Mouse (Mus musculus) T-helper 2 cell (primary cell): ENCODE data around the gene Cpne5.

Experiments
- in situ Hi-C: fragments of 300-600 bp; cut with MboI, MseI; formaldehyde crosslinking; loops from one replicate; pipeline ENCODE4 v1.15.1; 2025; ENCODE audit warnings: high pct_unique_total_duplicates

Cpne5 gene

GRCm38 (mm10) chr17:29213381-29214192, 24.4 kb downstream of the Cpne5 start:
- in situ Hi-C loops: no loop called here

GRCm38 (mm10) chr17:29211836-29212235, 26.1 kb downstream of the Cpne5 start:
- in situ Hi-C loops: no loop called here

GRCm38 (mm10) chr17:29210037-29210436, 27.9 kb downstream of the Cpne5 start:
- in situ Hi-C loops: no loop called here

GRCm38 (mm10) chr17:29206052-29206451, 31.9 kb downstream of the Cpne5 start:
- in situ Hi-C loops: no loop called here

GRCm38 (mm10) chr17:29202604-29203003, 35.4 kb downstream of the Cpne5 start:
- in situ Hi-C loops: no loop called here

GRCm38 (mm10) chr17:29199821-29200220, 38.1 kb downstream of the Cpne5 start:
- in situ Hi-C loops: no loop called here

- in situ Hi-C loops: no loop called here
Measured at GRCm38 (mm10) chr17:29199151-29199800, 38.7 kb downstream of the Cpne5 start.

- in situ Hi-C loops: no loop called here
Measured at GRCm38 (mm10) chr17:29195579-29195978, 42.4 kb downstream of the Cpne5 start.

GRCm38 (mm10) chr17:29188989-29189388, 49.0 kb downstream of the Cpne5 start:
- in situ Hi-C loops: no loop called here

GRCm38 (mm10) chr17:29186989-29187859, 50.7 kb downstream of the Cpne5 start:
- in situ Hi-C loops: no loop called here

GRCm38 (mm10) chr17:29185376-29186046, 52.5 kb downstream of the Cpne5 start:
- in situ Hi-C loops: no loop called here

- in situ Hi-C loops: no loop called here
Measured at GRCm38 (mm10) chr17:29183162-29183561, 54.8 kb downstream of the Cpne5 start.

GRCm38 (mm10) chr17:29181751-29182150, 56.2 kb downstream of the Cpne5 start:
- in situ Hi-C loops: no loop called here

GRCm38 (mm10) chr17:29180406-29181127, 57.4 kb downstream of the Cpne5 start:
- in situ Hi-C loops: no loop called here

GRCm38 (mm10) chr17:29179917-29180316, 58.0 kb downstream of the Cpne5 start:
- in situ Hi-C loops: loop anchor here (5.0 kb wide), 1 partner anchor 62 kb away; no protein-coding TSS in a partner anchor

- in situ Hi-C loops: loop anchor here (5.0 kb wide), 1 partner anchor 64 kb away; no protein-coding TSS in a partner anchor
Measured at GRCm38 (mm10) chr17:29178503-29179059, 59.4 kb downstream of the Cpne5 start.

GRCm38 (mm10) chr17:29176391-29177267, 61.3 kb downstream of the Cpne5 start:
- in situ Hi-C loops: loop anchor here (5.0 kb wide), 1 partner anchor 66 kb away; no protein-coding TSS in a partner anchor

- in situ Hi-C loops: loop anchor here (5.0 kb wide), 1 partner anchor 67 kb away; no protein-coding TSS in a partner anchor
Measured at GRCm38 (mm10) chr17:29175693-29176092, 62.3 kb downstream of the Cpne5 start.

GRCm38 (mm10) chr17:29173165-29173564, 64.8 kb downstream of the Cpne5 start:
- in situ Hi-C loops: loop anchor here (5.0 kb wide), 1 partner anchor 126 kb away; no protein-coding TSS in a partner anchor
